19 mouse cellular contexts compared by ENCODE assay signal in the genomic region with DNA sequence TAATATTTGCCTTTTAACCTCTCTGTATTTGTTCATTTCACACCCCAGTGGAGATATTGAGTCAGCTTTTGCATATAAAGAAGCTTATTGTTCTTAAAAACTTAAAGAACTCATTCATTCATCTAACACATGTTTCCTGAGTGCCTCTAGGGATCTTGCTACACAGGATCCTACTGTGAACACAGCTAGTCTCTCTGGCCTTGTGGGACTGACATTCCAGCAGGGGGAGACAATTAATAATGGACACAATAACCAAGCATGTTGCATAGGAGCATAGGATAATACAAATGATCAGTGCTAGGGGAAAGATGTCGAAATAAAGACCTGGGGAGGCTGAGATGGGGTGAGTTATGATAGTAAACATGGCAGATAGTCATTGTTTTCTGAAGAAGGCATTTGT. TPM values are rescaled to one million over a fixed set of nuclear protein-coding genes. Genes with fewer than 3 reads are reported as not detected.
A peak's percentile ranks its signal among the peaks of the same experiment; 100 is the strongest.
DNase-seq lines count a peak whose midpoint lies in the region; ATAC-seq and TF ChIP-seq lines count a peak whose summit lies in the region.
"Had no signal": no experiment of that assay in that cellular context is flagged by ENCODE, and none has a peak within 500 bp of the region (broad histone marks: within the 10 kb centered on the region; RNA-seq: fewer than 3 reads in every experiment).

No protein-coding gene starts in this region.

- DNase-seq in heart, postnatal 0 days (ENCODE audit: low spot score): peak; percentile 44
- no peak for DNase-seq in heart, postnatal 36 days
- no peak for DNase-seq in liver, adult 2 months (ENCODE audit: extremely low read depth, low read depth, low spot score)
- no peak for DNase-seq in CH12.LX (ENCODE audit: extremely low read depth)
- peak; percentile 16 for DNase-seq in fibroblast of lung, adult 2 months (ENCODE audit: low read depth)
- no peak for DNase-seq in ovary, postnatal 36 days (ENCODE audit: low spot score)
- DNase-seq: adrenal gland, postnatal 14 days; cerebellum, adult 2 months; kidney, adult 11 months; kidney, postnatal 14 days; right cerebral cortex, adult 18-20 months had no signal

- H3K9ac ChIP-seq in heart, postnatal 0 days (replicated peaks; ENCODE audit: low read depth, low read length): no peak overlapping the region
- no peak overlapping the region for H3K9ac ChIP-seq in liver, adult 2 months (ENCODE audit: low read depth, low read length)
- H3K9ac ChIP-seq in liver, embryonic 12.5 days: no peak overlapping the region
- no peak overlapping the region for H3K9ac ChIP-seq in CH12.LX (ENCODE audit: insufficient read depth, low read depth)
- H3K9ac ChIP-seq: forebrain, embryonic 12.5 days; heart, embryonic 15.5 days; hindbrain, embryonic 13.5 days; limb, embryonic 13.5 days; lung, embryonic 15.5 days; stomach, embryonic 15.5 days had no signal

- peak; percentile 39 for TF ChIP-seq RAD21 in CH12.LX (IDR thresholded peaks at IDR 0.05; ENCODE audit: low read depth, low read length)

- no peak overlapping the region for H3K27ac ChIP-seq in heart, postnatal 0 days (ENCODE audit: low read depth)
- no peak overlapping the region for H3K27ac ChIP-seq in liver, adult 2 months (replicated peaks; ENCODE audit: insufficient read depth, low read depth, low read length)
- no peak overlapping the region for H3K27ac ChIP-seq in liver, embryonic 12.5 days
- H3K27ac ChIP-seq in CH12.LX (ENCODE audit: insufficient read depth, low read depth): no peak overlapping the region
- H3K27ac ChIP-seq: forebrain, embryonic 12.5 days; heart, embryonic 15.5 days; hindbrain, embryonic 13.5 days; limb, embryonic 13.5 days; lung, embryonic 15.5 days; stomach, embryonic 15.5 days had no signal

- dilution Hi-C loops in CH12.LX (cut with MboI; ENCODE audit: extremely low pct_ligation_motif_present, extremely low pct_unique_long_range_greater_than_20kb, low sequenced_read_pairs): no loop called here

- 59% methylated on average over 1 of the region's 1 CpGs for WGBS in heart, postnatal 0 days
- 80% methylated on average over 1 of the region's 1 CpGs for WGBS in liver, adult 2 months
- 36% methylated on average over 1 of the region's 1 CpGs for WGBS in liver, embryonic 12.5 days (ENCODE audit: insufficient replicate concordance)

- H3K4me1 ChIP-seq in heart, postnatal 0 days (ENCODE audit: control insufficient read depth, insufficient read depth): no peaks in the 10 kb centered on the region
- no peaks in the 10 kb centered on the region for H3K4me1 ChIP-seq in liver, adult 2 months (ENCODE audit: control insufficient read depth, insufficient read depth, low read length)
- H3K4me1 ChIP-seq in liver, embryonic 12.5 days: no peaks in the 10 kb centered on the region
- H3K4me1 ChIP-seq in CH12.LX (ENCODE audit: control insufficient read depth in 1 of 2, insufficient read depth in 2 of 2): no peaks in the 10 kb centered on the region
- H3K4me1 ChIP-seq: forebrain, embryonic 12.5 days; heart, embryonic 15.5 days; hindbrain, embryonic 13.5 days; limb, embryonic 13.5 days; lung, embryonic 15.5 days; stomach, embryonic 15.5 days had no signal

- intact Hi-C loops in heart, postnatal 36 days (cut with DNase I): loop anchor here (5.0 kb wide), 3 partner anchors 76 to 201 kb away; no protein-coding TSS in a partner anchor

- no peak for TF ChIP-seq EP300 in heart, postnatal 0 days (IDR thresholded peaks at IDR 0.05; ENCODE audit: low read depth)
- no peak for TF ChIP-seq EP300 in CH12.LX (IDR thresholded peaks at IDR 0.05; ENCODE audit: low read length)

- ATAC-seq in heart, postnatal 0 days (ENCODE audit: insufficient read depth, low read depth): peak; percentile 74
- ATAC-seq in liver, embryonic 12.5 days: no peak
- ATAC-seq: midbrain, embryonic 16.5 days had no signal

- peak; percentile 76 for TF ChIP-seq CTCF in heart, postnatal 0 days (IDR thresholded peaks at IDR 0.05; ENCODE audit: low read depth)
- TF ChIP-seq CTCF in liver, adult 2 months (IDR thresholded peaks at IDR 0.05; ENCODE audit: low read depth, low read length): 0 out of 2 replicates have a peak, but pooled peaks have one; percentile 11
- peak in 1 of 2 experiments; percentile 47; a peak in 2 of 4 replicates for TF ChIP-seq CTCF in CH12.LX (conservative IDR thresholded peaks at IDR 0.05 in 1 of 2, IDR thresholded peaks at IDR 0.05 in 1 of 2; ENCODE audit: low read depth in 2 of 2, low read length in 2 of 2)

- no peaks in the 10 kb centered on the region for H3K27me3 ChIP-seq in heart, postnatal 0 days (ENCODE audit: control insufficient read depth, insufficient read depth, low read length)
- no peaks in the 10 kb centered on the region for H3K27me3 ChIP-seq in liver, adult 2 months (ENCODE audit: control insufficient read depth, insufficient read depth, low read length)
- H3K27me3 ChIP-seq in liver, embryonic 12.5 days (replicated peaks): no peaks in the 10 kb centered on the region
- no peaks in the 10 kb centered on the region for H3K27me3 ChIP-seq in CH12.LX (replicated peaks)
- H3K27me3 ChIP-seq: forebrain, embryonic 12.5 days; heart, embryonic 15.5 days; hindbrain, embryonic 13.5 days; limb, embryonic 13.5 days; lung, embryonic 15.5 days; stomach, embryonic 15.5 days had no signal

- H3K4me3 ChIP-seq in heart, postnatal 0 days (ENCODE audit: low read depth, low read length): no peak overlapping the region
- H3K4me3 ChIP-seq in liver, adult 2 months (ENCODE audit: insufficient read depth, low read depth, low read length): no peak overlapping the region
- H3K4me3 ChIP-seq in liver, embryonic 12.5 days: no peak overlapping the region
- H3K4me3 ChIP-seq in CH12.LX (replicated peaks in 1 of 3; ENCODE audit: low read depth in 2 of 3, low read length in 2 of 3, poor library complexity in 1 of 3): no peak overlapping the region
- H3K4me3 ChIP-seq: forebrain, embryonic 12.5 days; heart, embryonic 15.5 days; hindbrain, embryonic 13.5 days; limb, embryonic 13.5 days; lung, embryonic 15.5 days; stomach, embryonic 15.5 days had no signal

- no peaks in the 10 kb centered on the region for H3K9me3 ChIP-seq in heart, postnatal 0 days (replicated peaks; ENCODE audit: control insufficient read depth, low read length)
- H3K9me3 ChIP-seq in liver, embryonic 12.5 days (replicated peaks): no peaks in the 10 kb centered on the region
- H3K9me3 ChIP-seq in CH12.LX (replicated peaks; ENCODE audit: low read length): no peaks in the 10 kb centered on the region
- H3K9me3 ChIP-seq: forebrain, embryonic 12.5 days; heart, embryonic 15.5 days; hindbrain, embryonic 13.5 days; limb, embryonic 13.5 days; lung, embryonic 15.5 days; stomach, embryonic 15.5 days had no signal

- no peaks in the 10 kb centered on the region for H3K79me2 ChIP-seq in liver, adult 2 months (ENCODE audit: control insufficient read depth, insufficient read depth, low read length)
- no peaks in the 10 kb centered on the region for H3K79me2 ChIP-seq in CH12.LX (replicated peaks; ENCODE audit: control insufficient read depth, extremely low read depth, insufficient read depth, poor library complexity, severe bottlenecking)

- no peak for TF ChIP-seq POLR2A in liver, adult 2 months (IDR thresholded peaks at IDR 0.05; ENCODE audit: extremely low read depth, insufficient read depth, low read length)
- no peak for TF ChIP-seq POLR2A in CH12.LX (IDR thresholded peaks at IDR 0.05; ENCODE audit: low read depth, low read length)

- H3K36me3 ChIP-seq in heart, postnatal 0 days (replicated peaks; ENCODE audit: control insufficient read depth, insufficient read depth, low read length): no peaks in the 10 kb centered on the region
- no peaks in the 10 kb centered on the region for H3K36me3 ChIP-seq in liver, adult 2 months (ENCODE audit: control insufficient read depth, insufficient read depth, low read length)
- no peaks in the 10 kb centered on the region for H3K36me3 ChIP-seq in liver, embryonic 12.5 days
- no peaks in the 10 kb centered on the region for H3K36me3 ChIP-seq in CH12.LX (replicated peaks in 1 of 2; ENCODE audit: control insufficient read depth in 1 of 2, insufficient read depth in 1 of 2, low read length in 1 of 2)
- H3K36me3 ChIP-seq: forebrain, embryonic 12.5 days; heart, embryonic 15.5 days; hindbrain, embryonic 13.5 days; limb, embryonic 13.5 days; lung, embryonic 15.5 days; stomach, embryonic 15.5 days had no signal

- in situ Hi-C loops in CH12.LX (cut with MboI; ENCODE audit: low pct_ligation_motif_present, low pct_unique_long_range_greater_than_20kb, low sequenced_read_pairs): no loop called here

- H3K4me2 ChIP-seq in heart, postnatal 0 days (ENCODE audit: low read depth, low read length): no peak overlapping the region
- H3K4me2 ChIP-seq in liver, embryonic 12.5 days: no peak overlapping the region
- H3K4me2 ChIP-seq in CH12.LX (ENCODE audit: insufficient read depth, low read depth, poor library complexity, severe bottlenecking): no peak overlapping the region
- H3K4me2 ChIP-seq: forebrain, embryonic 12.5 days; heart, embryonic 15.5 days; hindbrain, embryonic 13.5 days; limb, embryonic 13.5 days; lung, embryonic 15.5 days; stomach, embryonic 15.5 days had no signal

TF ChIP-seq in CH12.LX, 34 proteins besides CTCF, POLR2A, EP300 and RAD21:
- no peak for TF ChIP-seq RCOR1 (conservative IDR thresholded peaks at IDR 0.05; ENCODE audit: low read depth, low read length)
- TF ChIP-seq SMC3 (IDR thresholded peaks at IDR 0.05; ENCODE audit: low read depth, low read length): peak; percentile 31
- TF ChIP-seq USF2 (conservative IDR thresholded peaks at IDR 0.05; ENCODE audit: low read depth, low read length): no peak

RNA-seq across cellular contexts. Expression of gene Mtx3, which starts 22.1 kb away (rescaled TPM):
- total RNA-seq in heart, postnatal 0 days (2014; rRNA removed; ENCODE audit: low replicate concordance): 6.0 and 10.0 TPM in 2 replicates
- polyA plus RNA-seq in heart, postnatal 0 days (2015; fragmentation: Nextera tagmentation; extraction: Ambion mirVana): 1.5 and 2.1 TPM in 2 replicates
- total RNA-seq in heart, postnatal 36 days (2021): 1 to 10 TPM; 4.4 to 5.9 TPM
- 10.4 and 12.3 TPM in 2 replicates for total RNA-seq in liver, adult 2 months (2014; rRNA removed)
- polyA plus RNA-seq in liver, adult 2 months (2012; rRNA removed): 2.6 TPM in 2 replicates
- polyA plus RNA-seq in liver, embryonic 12.5 days (2016; fragmentation: Nextera tagmentation; extraction: Ambion mirVana): 1.1 TPM in 2 replicates
- total RNA-seq in CH12.LX (2012; rRNA removed): 7.1 and 8.1 TPM in 2 replicates
- 10.9 and 12.9 TPM in 2 replicates for total RNA-seq in CH12.LX (2014; rRNA removed)
- polyA plus RNA-seq in CH12.LX (2012; ENCODE audit: insufficient read length, low read depth): 15.3 and 17.3 TPM in 2 replicates

Comparison
In these comparisons a context has a peak if more than half of its experiments do, and no peak if none do; other contexts are left out.
1. DNase-seq: peak in heart, postnatal 0 days (single experiment) and fibroblast of lung, adult 2 months (single experiment); none in heart, postnatal 36 days (0 of 2), liver, adult 2 months (single experiment), CH12.LX (single experiment) and ovary, postnatal 36 days (single experiment).